Mouse (Mus musculus): Measurements from ENCODE around the gene Btbd9.

- TF ChIP-seq GATA1 (IDR thresholded peaks at IDR 0.05; ENCODE audit: borderline replicate concordance, low read length) = no peak
- TF ChIP-seq FLI1 (IDR thresholded peaks at IDR 0.05; ENCODE audit: low read length) = no peak
Measured at GRCm38 (mm10) chr17:30231483-30231882, 344.8 kb downstream of the Btbd9 start.

Measured in megakaryocyte, embryonic 14.5 days (primary cell).